Mouse (Mus musculus): Measurements from ENCODE around the gene Slc39a2.

DNA sequence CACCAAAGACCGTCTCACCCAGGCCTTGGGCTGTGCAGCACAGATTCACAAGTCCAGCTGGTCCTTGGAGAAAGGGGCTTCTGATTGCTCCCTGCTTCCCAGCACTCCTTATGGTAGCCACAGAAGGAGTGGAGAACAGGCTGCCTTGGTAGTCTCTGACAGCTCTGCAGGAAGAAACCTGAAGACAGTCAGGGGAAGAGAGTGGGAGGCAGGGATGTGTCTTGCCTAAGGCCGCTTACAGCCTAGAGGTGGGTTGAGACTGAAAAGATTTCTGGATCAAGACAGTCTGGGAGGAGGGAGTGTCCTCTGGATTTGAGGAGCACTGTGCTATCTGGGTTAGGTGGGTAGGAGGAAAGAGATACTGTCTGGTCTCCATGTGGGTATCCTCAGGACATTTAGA, 30.2 kb downstream of the Slc39a2 start:
- no peak for TF ChIP-seq ZC3H11A (IDR thresholded peaks at IDR 0.05; ENCODE audit: borderline replicate concordance, low read depth, low read length)
- no peak for TF ChIP-seq ZNF384 (IDR thresholded peaks at IDR 0.05; ENCODE audit: low read depth, low read length)
- TF ChIP-seq CHD2 (IDR thresholded peaks at IDR 0.05; ENCODE audit: low read depth, low read length), result no peak
- TF ChIP-seq HCFC1 (IDR thresholded peaks at IDR 0.05; ENCODE audit: borderline replicate concordance, insufficient read depth, low read length), result no peak

Data from ES-E14 (cell line).